Mouse (Mus musculus): Measurements from ENCODE around the gene Ifi213. TPM values are rescaled to one million over a fixed set of nuclear protein-coding genes. Genes with fewer than 3 reads are reported as not detected.
"Not testable (repeated sequence)": the region's sequence is repeated elsewhere in the genome, so short reads cannot be mapped to it uniquely, and the experiment has no call there.

The Ifi213 gene
- polyA plus RNA-seq, 1 experiment from 2014 or later, result not detected

- not testable (repeated sequence) for ATAC-seq (ENCODE audit: insufficient number of reproducible peaks, low FRiP score, low TSS enrichment, low read depth); H3K9ac ChIP-seq (ENCODE audit: low read length); DNase-seq (ENCODE audit: low spot score); H3K9me3 ChIP-seq (ENCODE audit: control insufficient read depth, low read length); H3K4me3 ChIP-seq (ENCODE audit: low read depth, low read length); H3K27ac ChIP-seq (replicated peaks; ENCODE audit: low read depth, low read length); H3K4me1 ChIP-seq (ENCODE audit: control insufficient read depth, insufficient read depth, low read length); H3K4me2 ChIP-seq (ENCODE audit: low read depth, severe bottlenecking); H3K27me3 ChIP-seq (ENCODE audit: control insufficient read depth, insufficient read depth, low read length); H3K36me3 ChIP-seq (ENCODE audit: control insufficient read depth, insufficient read depth, low read length)
- 86% methylated on average over 2 of the region's 2 CpGs for WGBS
Measured at GRCm38 (mm10) chr1:173589698-173590097, 9.4 kb downstream of the Ifi213 start.

DNA sequence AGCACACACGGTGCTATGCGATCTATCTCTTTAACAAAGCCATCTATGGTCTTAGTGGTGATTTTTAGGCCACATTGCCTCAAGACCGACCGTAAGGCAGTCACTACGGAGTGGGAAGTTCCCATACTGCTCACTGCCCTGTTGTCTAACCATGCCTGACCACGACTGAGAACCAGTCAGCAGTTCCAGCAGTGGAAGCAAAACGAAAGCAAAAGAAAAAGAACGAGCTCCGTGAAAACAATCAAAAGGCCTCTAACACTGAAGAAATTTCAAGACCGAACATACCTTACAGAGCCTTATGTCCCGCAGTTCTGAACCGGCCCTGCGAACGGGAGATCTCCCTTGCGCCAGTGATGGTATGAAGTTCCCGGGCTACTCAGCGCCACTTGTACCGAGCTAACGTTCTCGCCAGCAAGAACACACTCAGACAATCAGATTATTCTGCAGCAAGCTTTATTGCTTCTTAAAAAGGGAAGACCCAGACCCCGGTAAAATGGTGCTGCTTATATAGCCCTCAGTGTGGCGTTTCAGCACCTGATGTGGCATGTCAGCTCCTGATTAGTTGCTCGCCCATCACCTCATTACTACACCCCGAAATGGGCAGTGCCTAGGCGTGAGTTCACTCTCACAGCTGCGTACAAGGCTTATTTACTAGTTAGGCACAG lies 19.0 kb downstream of the Ifi213 start:
- ATAC-seq (ENCODE audit: insufficient number of reproducible peaks, low FRiP score, low TSS enrichment, low read depth) (no peak), DNase-seq (ENCODE audit: low spot score) (no peak)
- WGBS, result 92% methylated on average over 26 of the region's 26 CpGs
- no peak overlapping the region for H3K4me2 ChIP-seq (ENCODE audit: low read depth, severe bottlenecking)
- H3K4me3 ChIP-seq (ENCODE audit: low read depth, low read length), result no peak overlapping the region
- peaks cover 2% of the 10 kb centered on the region; the same call in 1 of the 2 replicates for H3K9me3 ChIP-seq (ENCODE audit: control insufficient read depth, low read length)
- H3K27me3 ChIP-seq (ENCODE audit: control insufficient read depth, insufficient read depth, low read length), result no peaks in the 10 kb centered on the region
- H3K27ac ChIP-seq (replicated peaks; ENCODE audit: low read depth, low read length), result no peak overlapping the region
- H3K9ac ChIP-seq (ENCODE audit: low read length), result no peak overlapping the region
- no peaks in the 10 kb centered on the region for H3K36me3 ChIP-seq (ENCODE audit: control insufficient read depth, insufficient read depth, low read length)
- H3K4me1 ChIP-seq (ENCODE audit: control insufficient read depth, insufficient read depth, low read length), result no peaks in the 10 kb centered on the region

DNA sequence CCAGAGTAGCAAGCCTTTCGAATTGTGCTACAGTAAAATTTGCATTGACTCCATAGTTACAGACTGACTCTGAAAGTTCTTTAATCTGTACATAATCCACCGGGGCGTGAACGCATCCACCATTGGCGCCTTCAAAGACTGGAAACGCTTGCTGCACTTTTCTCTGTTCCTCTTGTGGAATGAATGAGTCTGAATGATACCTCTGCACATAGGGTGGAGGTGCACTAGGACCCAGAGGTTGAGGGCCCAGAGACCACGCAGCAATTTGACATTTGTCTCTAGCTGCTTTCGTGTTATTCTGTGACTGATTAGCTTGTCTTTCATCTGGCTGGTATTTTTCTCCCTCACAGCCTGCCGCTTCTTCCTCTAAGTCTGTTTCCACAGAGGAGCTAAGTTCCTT lies 20.0 kb downstream of the Ifi213 start:
- H3K4me2 ChIP-seq (ENCODE audit: low read depth, severe bottlenecking), result no peak overlapping the region
- DNase-seq (ENCODE audit: low spot score) (no peak), ATAC-seq (ENCODE audit: insufficient number of reproducible peaks, low FRiP score, low TSS enrichment, low read depth) (no peak)
- H3K36me3 ChIP-seq (ENCODE audit: control insufficient read depth, insufficient read depth, low read length), result no peaks in the 10 kb centered on the region
- no peak overlapping the region for H3K4me3 ChIP-seq (ENCODE audit: low read depth, low read length)
- no peaks in the 10 kb centered on the region for H3K27me3 ChIP-seq (ENCODE audit: control insufficient read depth, insufficient read depth, low read length)
- 93% methylated on average over 9 of the region's 9 CpGs for WGBS
- H3K9me3 ChIP-seq (ENCODE audit: control insufficient read depth, low read length), result peaks cover 2% of the 10 kb centered on the region; the same call in 1 of the 2 replicates
- no peak overlapping the region for H3K27ac ChIP-seq (replicated peaks; ENCODE audit: low read depth, low read length)
- no peaks in the 10 kb centered on the region for H3K4me1 ChIP-seq (ENCODE audit: control insufficient read depth, insufficient read depth, low read length)
- no peak overlapping the region for H3K9ac ChIP-seq (ENCODE audit: low read length)

- not testable (repeated sequence) for H3K9ac ChIP-seq (ENCODE audit: low read length); H3K36me3 ChIP-seq (ENCODE audit: control insufficient read depth, insufficient read depth, low read length); DNase-seq (ENCODE audit: low spot score); H3K4me2 ChIP-seq (ENCODE audit: low read depth, severe bottlenecking); H3K4me1 ChIP-seq (ENCODE audit: control insufficient read depth, insufficient read depth, low read length); H3K27ac ChIP-seq (replicated peaks; ENCODE audit: low read depth, low read length); ATAC-seq (ENCODE audit: insufficient number of reproducible peaks, low FRiP score, low TSS enrichment, low read depth); H3K27me3 ChIP-seq (ENCODE audit: control insufficient read depth, insufficient read depth, low read length); H3K9me3 ChIP-seq (ENCODE audit: control insufficient read depth, low read length); H3K4me3 ChIP-seq (ENCODE audit: low read depth, low read length)
- WGBS, result 86% methylated on average over 5 of the region's 5 CpGs
Measured at GRCm38 (mm10) chr1:173550491-173551050, 48.5 kb downstream of the Ifi213 start.

- not testable (repeated sequence) for H3K4me1 ChIP-seq (ENCODE audit: control insufficient read depth, insufficient read depth, low read length); ATAC-seq (ENCODE audit: insufficient number of reproducible peaks, low FRiP score, low TSS enrichment, low read depth); H3K4me2 ChIP-seq (ENCODE audit: low read depth, severe bottlenecking); H3K9ac ChIP-seq (ENCODE audit: low read length); H3K4me3 ChIP-seq (ENCODE audit: low read depth, low read length); H3K27me3 ChIP-seq (ENCODE audit: control insufficient read depth, insufficient read depth, low read length); H3K9me3 ChIP-seq (ENCODE audit: control insufficient read depth, low read length); DNase-seq (ENCODE audit: low spot score); H3K27ac ChIP-seq (replicated peaks; ENCODE audit: low read depth, low read length); H3K36me3 ChIP-seq (ENCODE audit: control insufficient read depth, insufficient read depth, low read length)
- 83% methylated on average over 3 of the region's 3 CpGs for WGBS
Measured at GRCm38 (mm10) chr1:173548798-173549197, 50.3 kb downstream of the Ifi213 start.

DNA sequence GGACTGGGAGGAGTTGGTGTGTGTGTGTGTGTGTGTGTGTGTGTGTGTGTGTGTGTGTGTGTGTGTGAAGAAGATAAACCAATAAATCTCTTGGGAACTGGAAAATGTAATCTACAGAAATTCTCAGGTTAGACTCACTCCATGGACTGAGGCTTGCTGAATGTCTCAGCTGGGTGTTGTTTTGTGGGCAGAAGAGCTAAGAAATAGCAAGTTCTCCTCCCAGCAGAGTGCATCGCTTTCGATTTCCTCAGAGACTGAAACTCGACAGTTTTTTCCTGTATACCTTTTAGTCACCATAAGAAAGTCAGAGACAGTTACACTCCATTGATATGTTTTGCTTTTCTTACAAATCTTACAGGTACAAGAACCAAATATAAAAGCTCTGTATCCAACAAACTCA lies 63.3 kb downstream of the Ifi213 start, which contains the start of gene Ifi214:
TSS of gene Ifi214 (minus strand) at position 167 of the 400 bp plus-strand sequence.
- ATAC-seq (ENCODE audit: insufficient number of reproducible peaks, low FRiP score, low TSS enrichment, low read depth), result not testable (repeated sequence)

GRCm38 (mm10) chr1:173521452-173521851 lies 77.6 kb downstream of the Ifi213 start:
- H3K9ac ChIP-seq (ENCODE audit: low read length), result no peak overlapping the region
- no peaks in the 10 kb centered on the region for H3K27me3 ChIP-seq (ENCODE audit: control insufficient read depth, insufficient read depth, low read length)
- no peaks in the 10 kb centered on the region for H3K9me3 ChIP-seq (ENCODE audit: control insufficient read depth, low read length)
- no peak overlapping the region for H3K27ac ChIP-seq (replicated peaks; ENCODE audit: low read depth, low read length)
- no peaks in the 10 kb centered on the region for H3K36me3 ChIP-seq (ENCODE audit: control insufficient read depth, insufficient read depth, low read length)
- no peak overlapping the region for H3K4me3 ChIP-seq (ENCODE audit: low read depth, low read length)
- ATAC-seq (ENCODE audit: insufficient number of reproducible peaks, low FRiP score, low TSS enrichment, low read depth), result no peak
- no peaks in the 10 kb centered on the region for H3K4me1 ChIP-seq (ENCODE audit: control insufficient read depth, insufficient read depth, low read length)
- no peak for DNase-seq (ENCODE audit: low spot score)
- H3K4me2 ChIP-seq (ENCODE audit: low read depth, severe bottlenecking), result no peak overlapping the region

More for the DNA sequence above, 63.3 kb downstream of the Ifi213 start, which contains the start of gene Ifi214:
- 88% methylated on average over 3 of the region's 3 CpGs for WGBS
- H3K9me3 ChIP-seq (ENCODE audit: control insufficient read depth, low read length); H3K9ac ChIP-seq (ENCODE audit: low read length); H3K4me3 ChIP-seq (ENCODE audit: low read depth, low read length); H3K4me1 ChIP-seq (ENCODE audit: control insufficient read depth, insufficient read depth, low read length); DNase-seq (ENCODE audit: low spot score); H3K4me2 ChIP-seq (ENCODE audit: low read depth, severe bottlenecking); H3K27ac ChIP-seq (replicated peaks; ENCODE audit: low read depth, low read length); H3K36me3 ChIP-seq (ENCODE audit: control insufficient read depth, insufficient read depth, low read length); H3K27me3 ChIP-seq (ENCODE audit: control insufficient read depth, insufficient read depth, low read length): not testable (repeated sequence)

Measured in limb, embryonic 11.5 days (tissue).